Mouse (Mus musculus): ENCODE data around the gene Arhgef25.

Gene Arhgef25

GRCm38 (mm10) chr10:127189651-127190381 is at the start of gene Arhgef25:
Arhgef25 (minus strand) TSS chr10:127190083.
- no peak for DNase-seq (ENCODE audit: low read depth, low spot score)

- DNase-seq (ENCODE audit: low read depth, low spot score) = no peak
These were observed 48.5 kb upstream of the Arhgef25 start for GRCm38 (mm10) chr10:127238241-127238824.

- no peak for DNase-seq (ENCODE audit: low read depth, low spot score)
These were observed 46.7 kb upstream of the Arhgef25 start for GRCm38 (mm10) chr10:127236541-127236940.

- DNase-seq (ENCODE audit: low read depth, low spot score) = no peak
These were observed 43.3 kb upstream of the Arhgef25 start for GRCm38 (mm10) chr10:127233141-127233540.

- DNase-seq (ENCODE audit: low read depth, low spot score) = no peak
These were observed 41.9 kb upstream of the Arhgef25 start for GRCm38 (mm10) chr10:127231741-127232140.

- no peak for DNase-seq (ENCODE audit: low read depth, low spot score)
These were observed 40.8 kb upstream of the Arhgef25 start for GRCm38 (mm10) chr10:127230693-127231092.

GRCm38 (mm10) chr10:127228897-127229296 is 39.0 kb upstream of the Arhgef25 start:
- DNase-seq (ENCODE audit: low read depth, low spot score) = peak; percentile 73

GRCm38 (mm10) chr10:127227163-127227562 is 37.3 kb upstream of the Arhgef25 start:
- DNase-seq (ENCODE audit: low read depth, low spot score) = no peak

- no peak for DNase-seq (ENCODE audit: low read depth, low spot score)
These were observed 36.5 kb upstream of the Arhgef25 start for GRCm38 (mm10) chr10:127226318-127226895.

GRCm38 (mm10) chr10:127225732-127226131 is 35.8 kb upstream of the Arhgef25 start:
- DNase-seq (ENCODE audit: low read depth, low spot score) = no peak

GRCm38 (mm10) chr10:127225213-127225612 is 35.3 kb upstream of the Arhgef25 start:
- DNase-seq (ENCODE audit: low read depth, low spot score) = no peak

GRCm38 (mm10) chr10:127218339-127218738 is 28.5 kb upstream of the Arhgef25 start:
- DNase-seq (ENCODE audit: low read depth, low spot score) = no peak

GRCm38 (mm10) chr10:127217177-127217576 is 27.3 kb upstream of the Arhgef25 start:
- no peak for DNase-seq (ENCODE audit: low read depth, low spot score)

- DNase-seq (ENCODE audit: low read depth, low spot score) = no peak
These were observed 26.6 kb upstream of the Arhgef25 start for GRCm38 (mm10) chr10:127216456-127216855.

GRCm38 (mm10) chr10:127214422-127214803 is 24.5 kb upstream of the Arhgef25 start:
- DNase-seq (ENCODE audit: low read depth, low spot score) = no peak

- DNase-seq (ENCODE audit: low read depth, low spot score) = no peak
These were observed 24.0 kb upstream of the Arhgef25 start for GRCm38 (mm10) chr10:127213704-127214421.

- no peak for DNase-seq (ENCODE audit: low read depth, low spot score)
These were observed 23.4 kb upstream of the Arhgef25 start for GRCm38 (mm10) chr10:127213272-127213671.

- DNase-seq (ENCODE audit: low read depth, low spot score) = peak; percentile 84
These were observed 21.6 kb upstream of the Arhgef25 start, which contains the start of gene Pip4k2c for GRCm38 (mm10) chr10:127211414-127211854. Pip4k2c (minus strand) TSS chr10:127211585.

GRCm38 (mm10) chr10:127210961-127211405 is 21.1 kb upstream of the Arhgef25 start:
- DNase-seq (ENCODE audit: low read depth, low spot score) = no peak

GRCm38 (mm10) chr10:127209928-127210570 is 20.2 kb upstream of the Arhgef25 start:
- DNase-seq (ENCODE audit: low read depth, low spot score) = no peak

- no peak for DNase-seq (ENCODE audit: low read depth, low spot score)
These were observed 19.0 kb upstream of the Arhgef25 start for GRCm38 (mm10) chr10:127208921-127209320.

All from c-Kit-negative CD71-positive TER-119-positive erythroid progenitor cells, embryonic 14.5 days (primary cell).